Mouse (Mus musculus) stomach, embryonic 15.5 days (tissue): ENCODE data around the gene Cdca3. TPM values are rescaled to one million over a fixed set of nuclear protein-coding genes. Genes with fewer than 3 reads are reported as not detected.
"Not testable (repeated sequence)": the region's sequence is repeated elsewhere in the genome, so short reads cannot be mapped to it uniquely, and the experiment has no call there.

ENCODE experiments used
- ATAC-seq: fragments of 200-750 bp; cut with Nextera tagmentation; 2 replicates; pipeline ENCODE4 v1.8.0; 2017; ENCODE audit warnings: low read depth, moderate number of reproducible peaks, moderate TSS enrichment; ENCODE audit not compliant: insufficient read depth, low FRiP score
- H3K27ac ChIP-seq: fragments of 300-500 bp; sonication (generic); 2 replicates; pipeline ENCODE4 v1.5.1; 2015; ENCODE audit warnings: mild to moderate bottlenecking, inconsistent platforms
- H3K27me3 ChIP-seq: fragments of 300-500 bp; sonication (generic); replicated peaks from 2 replicates; pipeline ENCODE4 v1.6.1; 2015; ENCODE audit warnings: inconsistent platforms
- H3K36me3 ChIP-seq: fragments of 300-500 bp; sonication (generic); 2 replicates; pipeline ENCODE4 v1.6.1; 2015; ENCODE audit warnings: inconsistent platforms
- H3K4me1 ChIP-seq: fragments of 300-500 bp; sonication (generic); 2 replicates; pipeline ENCODE4 v1.6.1; 2015; ENCODE audit warnings: inconsistent platforms
- H3K4me2 ChIP-seq: fragments of 300-500 bp; sonication (generic); 2 replicates; pipeline ENCODE4 v1.6.1; 2015; ENCODE audit warnings: mild to moderate bottlenecking, inconsistent platforms
- H3K4me3 ChIP-seq: fragments of 300-500 bp; sonication (generic); replicated peaks from 2 replicates; pipeline ENCODE4 v1.5.1; 2015; ENCODE audit warnings: inconsistent platforms
- H3K9ac ChIP-seq: fragments of 300-500 bp; sonication (generic); 2 replicates; pipeline ENCODE4 v1.6.1; 2015; ENCODE audit warnings: inconsistent platforms
- H3K9me3 ChIP-seq: fragments of 300-500 bp; sonication (generic); 2 replicates; pipeline ENCODE4 v1.6.1; 2016; ENCODE audit warnings: inconsistent platforms
- WGBS: fragments of 180-500 bp; shearing (Covaris S2); methylation state at CpG from one replicate; pipeline ENCODE4 v1.1.7; 2015; 5-methylcytosine and 5-hydroxymethylcytosine counted together
- polyA plus RNA-seq: library from polyadenylated mRNA; unstranded; fragments of >200 nt; fragmentation: Nextera tagmentation; extraction: Ambion mirVana; gene quantifications from 2 replicates; pipeline ENCODE4 v1.2.1, GENCODE M21; 2015

The Cdca3 gene
- polyA plus RNA-seq = 141 and 159 TPM in 2 replicates

DNA sequence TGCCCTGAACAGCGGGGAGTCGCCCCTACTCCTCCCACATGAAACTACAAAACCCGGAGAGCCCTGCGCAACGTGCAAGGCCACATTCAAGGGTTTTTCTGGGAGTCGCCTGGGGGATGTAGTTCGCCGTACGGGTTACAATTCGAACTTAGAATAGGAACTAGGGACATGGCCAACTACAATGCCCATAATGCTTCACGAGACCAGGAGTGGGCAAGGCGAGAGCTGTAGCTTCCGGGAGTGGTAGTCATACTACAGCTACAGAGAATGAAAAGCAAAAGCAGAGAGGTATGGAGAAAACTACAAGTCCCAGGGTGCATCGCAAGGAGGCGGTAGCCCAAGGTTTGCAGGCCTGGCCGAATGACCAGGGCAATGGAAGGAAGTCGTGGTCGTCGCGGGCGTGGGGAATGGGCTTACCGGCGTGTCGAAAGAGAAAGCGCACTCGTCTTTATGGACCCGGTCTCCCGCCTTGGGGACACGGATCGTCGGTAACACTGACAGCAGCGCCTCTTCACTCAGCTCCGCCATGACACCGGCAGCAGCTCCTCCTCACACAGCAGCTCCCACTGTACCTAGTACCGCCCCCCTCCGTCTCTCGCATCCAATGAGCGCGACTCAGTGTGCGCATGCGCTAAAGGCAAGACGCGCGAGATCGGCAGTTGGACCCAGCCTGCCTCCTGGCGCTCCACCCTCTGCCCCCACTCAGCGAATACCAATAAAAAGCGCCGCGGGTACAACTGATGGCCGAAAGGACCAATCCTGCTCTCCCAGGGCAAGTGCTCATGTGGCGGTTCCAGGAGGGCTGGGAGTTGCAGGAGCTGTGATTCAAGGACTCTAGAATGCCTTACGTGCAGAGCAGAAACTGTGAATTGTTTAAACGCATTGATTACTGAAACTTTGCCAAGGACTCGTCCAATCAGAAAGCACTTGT, at the start of gene Cdca3, which contains the start of gene Usp5:
Gene Cdca3, plus strand, starts transcription at position 680 of the 931 bp plus-strand sequence.
Gene Usp5, minus strand, starts transcription at position 617 of the 931 bp plus-strand sequence.
- H3K27ac ChIP-seq = peak within 1 kb of the TSS; percentile 94
- no peaks in the 10 kb centered on the region for H3K9me3 ChIP-seq
- peaks cover 21% of the 10 kb centered on the region for H3K36me3 ChIP-seq
- ATAC-seq = peak; percentile 93
- H3K27me3 ChIP-seq = no peaks in the 10 kb centered on the region
- H3K4me3 ChIP-seq = peak within 1 kb of the TSS; percentile 79
- peak within 1 kb of the TSS; percentile 65 for H3K9ac ChIP-seq
- H3K4me2 ChIP-seq = peak within 1 kb of the TSS; percentile 78
- H3K4me1 ChIP-seq = peaks cover 15% of the 10 kb centered on the region; the same call in 1 of the 2 replicates
- under 1% methylated on average over 55 of the region's 55 CpGs for WGBS

- Histone ChIP-seq H3K4me1 (peaks cover 9% of the 10 kb centered on the region), H3K27ac (no peak overlapping the region), H3K4me3 (peak overlapping the region; percentile 33), H3K27me3 (peaks cover 6% of the 10 kb centered on the region; the same call in 1 of the 2 replicates), H3K9me3 (no peaks in the 10 kb centered on the region), H3K36me3 (no peaks in the 10 kb centered on the region), H3K9ac (no peak overlapping the region), H3K4me2 (peak overlapping the region; percentile 70)
- no peak for ATAC-seq
- WGBS = 8% methylated on average over 10 of the region's 10 CpGs
Observed at GRCm38 (mm10) chr6:124779984-124780416, 49.3 kb upstream of the Cdca3 start.

DNA sequence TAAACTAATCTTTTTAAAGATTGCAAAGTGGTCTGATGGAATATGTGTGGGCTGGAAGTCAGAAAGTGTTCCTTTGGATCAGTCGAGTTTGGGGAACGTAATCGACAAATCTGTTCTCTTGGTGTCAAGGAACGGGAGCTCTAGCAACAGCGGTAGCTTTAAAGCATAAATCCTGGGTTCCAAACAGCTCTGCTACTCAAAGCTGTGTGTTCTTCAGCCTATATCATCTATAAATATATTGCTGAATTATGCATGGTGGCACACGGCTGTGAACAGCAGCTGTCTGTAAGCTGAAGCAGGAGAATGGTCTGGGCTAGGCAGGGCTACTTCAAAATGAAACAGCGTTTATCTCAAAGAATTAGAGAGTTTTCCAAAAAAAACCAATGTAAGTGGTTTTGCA, 48.4 kb upstream of the Cdca3 start:
- no peaks in the 10 kb centered on the region for H3K36me3 ChIP-seq
- H3K27ac ChIP-seq = no peak overlapping the region
- WGBS = 82% methylated on average over 7 of the region's 7 CpGs
- peaks cover 6% of the 10 kb centered on the region; the same call in 1 of the 2 replicates for H3K27me3 ChIP-seq
- H3K9ac ChIP-seq = no peak overlapping the region
- H3K4me2 ChIP-seq = no peak overlapping the region
- H3K4me1 ChIP-seq = peaks cover 9% of the 10 kb centered on the region
- ATAC-seq = no peak
- H3K4me3 ChIP-seq = no peak overlapping the region
- H3K9me3 ChIP-seq = no peaks in the 10 kb centered on the region

DNA sequence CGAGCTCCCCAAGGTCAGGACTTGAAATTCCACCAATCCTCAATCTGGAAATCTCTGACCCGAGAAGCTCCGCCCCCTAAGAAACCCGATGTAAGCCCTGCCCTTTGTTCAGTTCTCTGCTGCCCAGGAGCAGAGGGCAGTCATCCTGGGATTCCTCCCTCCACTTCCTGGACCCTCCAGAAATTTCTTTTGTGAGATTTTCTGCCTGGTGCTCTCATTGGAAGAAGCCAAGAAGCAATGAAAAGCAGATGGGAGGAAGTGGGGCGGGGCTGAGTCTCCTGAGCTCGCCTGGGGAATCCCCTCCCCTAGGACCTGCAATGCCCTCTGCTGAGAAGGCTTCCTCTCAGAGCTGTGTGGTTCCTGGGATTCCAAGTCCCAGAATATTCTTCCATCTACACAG, 46.9 kb upstream of the Cdca3 start:
- Histone ChIP-seq H3K9ac (no peak overlapping the region), H3K36me3 (no peaks in the 10 kb centered on the region), H3K4me2 (peak overlapping the region; percentile 40), H3K4me3 (peak overlapping the region; percentile 23), H3K27me3 (peaks cover 6% of the 10 kb centered on the region; the same call in 1 of the 2 replicates), H3K27ac (no peak overlapping the region), H3K4me1 (peaks cover 9% of the 10 kb centered on the region), H3K9me3 (no peaks in the 10 kb centered on the region)
- 23% methylated on average over 6 of the region's 6 CpGs for WGBS
- ATAC-seq = no peak

DNA sequence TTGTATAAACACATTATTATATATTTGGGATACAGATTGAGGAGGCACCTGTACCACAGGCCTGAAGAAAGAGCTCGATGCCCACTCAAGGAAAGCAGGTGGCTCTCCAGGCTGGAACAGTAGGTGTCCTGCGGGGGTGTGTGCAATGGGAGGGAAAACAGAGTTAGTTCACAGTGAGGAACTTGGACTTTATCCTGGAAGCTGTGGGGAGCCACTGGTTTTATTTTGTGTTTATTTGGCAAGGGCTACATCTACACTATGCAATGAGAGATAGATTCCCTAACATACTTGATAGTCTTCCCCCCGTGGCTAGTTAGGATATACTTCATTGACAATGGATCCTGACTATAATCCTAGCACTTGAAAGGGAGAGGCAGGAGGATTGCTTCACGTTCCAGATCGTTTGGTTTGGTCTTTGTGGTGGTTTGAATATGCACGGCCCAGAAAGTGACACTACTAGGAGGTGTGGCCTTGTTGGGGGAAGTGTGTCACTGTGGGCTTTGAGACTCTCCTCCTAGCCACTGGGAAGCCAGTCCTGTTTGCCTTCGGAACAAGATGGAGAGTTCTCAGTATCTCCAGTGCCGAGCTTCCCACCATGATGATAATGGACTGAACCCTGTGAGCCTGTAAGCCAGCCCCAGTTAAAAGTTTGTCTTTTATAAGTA, 42.5 kb upstream of the Cdca3 start:
- Histone ChIP-seq H3K9me3 (no peaks in the 10 kb centered on the region), H3K27ac (no peak overlapping the region), H3K36me3 (no peaks in the 10 kb centered on the region), H3K4me1 (peaks cover 4% of the 10 kb centered on the region; the same call in 1 of the 2 replicates), H3K27me3 (no peaks in the 10 kb centered on the region), H3K9ac (no peak overlapping the region), H3K4me2 (no peak overlapping the region), H3K4me3 (no peak overlapping the region)
- ATAC-seq = no peak
- 50% methylated on average over 8 of the region's 8 CpGs for WGBS

DNA sequence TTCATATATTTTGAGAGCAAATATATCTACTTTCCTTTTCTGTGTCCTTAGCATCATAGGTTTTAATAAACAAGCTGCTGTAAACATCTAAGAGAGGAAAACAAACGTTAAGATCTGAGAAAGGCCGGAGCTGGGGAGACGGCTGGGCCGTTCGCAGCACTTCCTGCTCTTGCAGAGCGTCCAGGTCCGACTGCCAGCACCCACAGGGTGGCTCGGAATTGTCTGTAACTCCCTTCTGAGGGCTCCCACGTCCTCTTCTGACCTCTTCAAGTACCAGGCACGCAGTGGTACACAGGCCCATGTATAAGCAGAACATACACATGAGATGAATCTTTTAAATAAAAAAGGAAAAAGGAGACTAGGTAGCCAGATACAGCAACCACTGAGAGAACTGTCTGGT, 41.6 kb upstream of the Cdca3 start:
- no peaks in the 10 kb centered on the region for H3K27me3 ChIP-seq
- H3K9ac ChIP-seq = no peak overlapping the region
- no peaks in the 10 kb centered on the region for H3K36me3 ChIP-seq
- peaks cover under 1% of the 10 kb centered on the region; the same call in 1 of the 2 replicates for H3K4me1 ChIP-seq
- H3K4me2 ChIP-seq = no peak overlapping the region
- no peaks in the 10 kb centered on the region for H3K9me3 ChIP-seq
- no peak for ATAC-seq
- H3K4me3 ChIP-seq = no peak overlapping the region
- 68% methylated on average over 10 of the region's 10 CpGs for WGBS
- H3K27ac ChIP-seq = no peak overlapping the region

- H3K9ac ChIP-seq = no peak overlapping the region
- no peaks in the 10 kb centered on the region for H3K9me3 ChIP-seq
- H3K4me3 ChIP-seq = no peak overlapping the region
- H3K27ac ChIP-seq = no peak overlapping the region
- no peaks in the 10 kb centered on the region for H3K4me1 ChIP-seq
- 83% methylated on average over 4 of the region's 4 CpGs for WGBS
- no peaks in the 10 kb centered on the region for H3K27me3 ChIP-seq
- H3K4me2 ChIP-seq = no peak overlapping the region
- ATAC-seq = no peak
- H3K36me3 ChIP-seq = no peaks in the 10 kb centered on the region
Observed at GRCm38 (mm10) chr6:124789519-124789918, 39.8 kb upstream of the Cdca3 start.

DNA sequence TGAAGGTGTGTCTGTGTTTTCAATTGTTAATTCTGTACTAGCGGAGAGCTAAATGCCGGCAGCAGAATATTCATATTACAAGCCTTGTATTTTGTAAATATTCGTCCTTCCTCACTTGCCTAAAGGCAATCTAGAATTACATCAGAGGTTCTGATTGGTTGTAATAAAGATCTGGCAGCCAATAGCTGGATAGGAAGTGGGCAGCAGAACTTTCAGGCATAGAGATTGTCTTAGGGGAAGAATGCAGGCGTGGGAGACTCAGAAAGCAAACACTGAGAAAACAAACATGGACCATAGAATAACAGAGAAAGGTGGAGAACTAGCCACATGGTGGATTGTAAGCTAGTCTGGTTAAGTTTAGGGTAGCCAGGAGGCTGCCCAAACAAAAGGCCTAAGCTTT, 39.2 kb upstream of the Cdca3 start:
- 50% methylated on average over 4 of the region's 4 CpGs for WGBS
- H3K27me3 ChIP-seq = no peaks in the 10 kb centered on the region
- no peaks in the 10 kb centered on the region for H3K9me3 ChIP-seq
- no peaks in the 10 kb centered on the region for H3K4me1 ChIP-seq
- no peak for ATAC-seq
- H3K4me3 ChIP-seq = no peak overlapping the region
- no peak overlapping the region for H3K9ac ChIP-seq
- no peak overlapping the region for H3K27ac ChIP-seq
- no peaks in the 10 kb centered on the region for H3K36me3 ChIP-seq
- no peak overlapping the region for H3K4me2 ChIP-seq

GRCm38 (mm10) chr6:124791911-124792310, 37.4 kb upstream of the Cdca3 start:
- Histone ChIP-seq H3K9ac (no peak overlapping the region), H3K4me2 (no peak overlapping the region), H3K36me3 (no peaks in the 10 kb centered on the region), H3K4me3 (no peak overlapping the region), H3K9me3 (no peaks in the 10 kb centered on the region), H3K27me3 (no peaks in the 10 kb centered on the region), H3K27ac (no peak overlapping the region), H3K4me1 (no peaks in the 10 kb centered on the region)
- WGBS = 84% methylated on average over 3 of the region's 3 CpGs
- ATAC-seq = no peak

DNA sequence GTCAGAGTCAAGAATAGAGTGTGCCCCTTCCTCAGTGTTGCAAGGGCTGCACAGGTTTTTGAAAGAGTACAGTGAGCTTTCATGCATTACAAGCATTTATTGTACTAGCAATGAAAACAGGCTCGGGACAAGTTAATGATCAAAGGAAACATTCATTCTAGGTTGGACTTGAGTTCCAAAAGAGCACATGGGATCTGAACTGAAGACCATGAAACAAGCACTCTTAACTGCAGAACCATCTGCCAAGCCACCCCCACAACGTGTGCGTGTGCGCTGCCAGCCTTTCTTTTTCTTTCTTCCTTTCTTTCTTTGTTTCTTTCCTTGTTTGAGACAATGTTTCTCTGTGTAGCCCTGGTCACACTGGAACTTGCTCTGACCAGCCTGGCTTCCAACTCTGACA, 33.6 kb upstream of the Cdca3 start:
- no peaks in the 10 kb centered on the region for H3K36me3 ChIP-seq
- H3K9me3 ChIP-seq = no peaks in the 10 kb centered on the region
- H3K27me3 ChIP-seq = no peaks in the 10 kb centered on the region
- H3K27ac ChIP-seq = peak overlapping the region; percentile 59; the same call in 1 of the 2 replicates
- H3K9ac ChIP-seq = no peak overlapping the region
- no peaks in the 10 kb centered on the region for H3K4me1 ChIP-seq
- WGBS = 75% methylated on average over 4 of the region's 4 CpGs
- no peak for ATAC-seq
- H3K4me3 ChIP-seq = no peak overlapping the region
- H3K4me2 ChIP-seq = no peak overlapping the region

- Histone ChIP-seq H3K36me3 (no peaks in the 10 kb centered on the region), H3K4me2 (no peak overlapping the region), H3K27me3 (no peaks in the 10 kb centered on the region), H3K27ac (peak overlapping the region; percentile 59; the same call in 1 of the 2 replicates), H3K9me3 (no peaks in the 10 kb centered on the region), H3K4me1 (no peaks in the 10 kb centered on the region), H3K9ac (no peak overlapping the region), H3K4me3 (no peak overlapping the region)
- WGBS = 68% methylated on average over 2 of the region's 2 CpGs
- no peak for ATAC-seq
Observed at GRCm38 (mm10) chr6:124796200-124796599, 33.1 kb upstream of the Cdca3 start.

DNA sequence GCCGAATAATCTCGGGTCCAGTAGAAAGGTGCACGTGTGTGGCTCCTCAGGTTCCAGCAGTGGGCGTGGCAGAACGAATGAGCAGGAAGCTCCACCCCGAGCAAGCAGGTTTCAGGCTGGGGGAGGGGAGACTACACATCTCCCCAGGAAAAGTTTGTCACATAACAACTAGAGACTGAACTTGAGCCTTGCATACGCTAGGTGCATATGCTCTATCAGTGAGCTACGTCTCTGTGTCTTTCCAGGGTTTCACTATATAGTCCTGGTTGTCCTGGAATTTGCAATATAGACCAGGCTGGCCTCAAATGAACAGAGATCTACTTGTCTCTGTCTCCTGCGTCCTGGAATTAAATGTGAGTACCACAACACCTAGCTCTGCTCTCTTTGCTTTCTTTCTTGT, 26.9 kb upstream of the Cdca3 start:
- H3K4me2 ChIP-seq = 0 out of 2 replicates have a peak overlapping the region, but pooled peaks have one; percentile 30
- H3K27me3 ChIP-seq, H3K36me3 ChIP-seq, ATAC-seq, H3K4me1 ChIP-seq, H3K9me3 ChIP-seq, H3K27ac ChIP-seq, H3K9ac ChIP-seq: not testable (repeated sequence)
- peak overlapping the region; percentile 21 for H3K4me3 ChIP-seq
- WGBS = 16% methylated on average over 6 of the region's 9 CpGs
